Mouse (Mus musculus) liver, adult 2 months (tissue): ENCODE measurements at regions not wholly inside any gene's neighbourhood (a gene's known extent, or its start where the extent isn't known, plus 50 kb on each side); places are given as distances from the start of the nearest gene placed in this dataset.

Experiments used
- DNase-seq: peaks from one replicate; pipeline ENCODE4 v3.0.0-alpha.2; 2011; ENCODE audit warnings: low read depth, low spot score; ENCODE audit errors: extremely low read depth
- H3K27ac ChIP-seq: fragments of 200-500 bp; replicated peaks from 2 replicates; pipeline ENCODE4 v1.5.1; 2012; ENCODE audit warnings: low read depth, mild to moderate bottlenecking, control low read depth, inconsistent platforms, low read length; ENCODE audit not compliant: insufficient read depth
- H3K27me3 ChIP-seq: fragments of 200-500 bp; 2 replicates; pipeline ENCODE4 v1.6.1; 2012; ENCODE audit warnings: mild to moderate bottlenecking, moderate library complexity, low read length, inconsistent platforms; ENCODE audit not compliant: control insufficient read depth, insufficient read depth
- H3K36me3 ChIP-seq: fragments of 200-500 bp; 2 replicates; pipeline ENCODE4 v1.6.1; 2012; ENCODE audit warnings: low read length, inconsistent platforms; ENCODE audit not compliant: control insufficient read depth, insufficient read depth
- H3K4me1 ChIP-seq: fragments of 200-500 bp; 2 replicates; pipeline ENCODE4 v1.6.1; 2011; ENCODE audit warnings: low read length; ENCODE audit not compliant: control insufficient read depth, insufficient read depth
- H3K4me3 ChIP-seq: fragments of 200-500 bp; 2 replicates; pipeline ENCODE4 v1.5.1; 2011; ENCODE audit warnings: low read depth, mild to moderate bottlenecking, control low read depth, low read length, moderate library complexity; ENCODE audit not compliant: insufficient read depth
- H3K79me2 ChIP-seq: fragments of 200-500 bp; 2 replicates; pipeline ENCODE4 v1.6.1; 2012; ENCODE audit warnings: inconsistent platforms, mild to moderate bottlenecking, low read length, moderate library complexity; ENCODE audit not compliant: control insufficient read depth, insufficient read depth
- H3K9ac ChIP-seq: fragments of 200-500 bp; 2 replicates; pipeline ENCODE4 v1.6.1; 2012; ENCODE audit warnings: low read depth, mild to moderate bottlenecking, control low read depth, inconsistent platforms, low read length
- CTCF ChIP-seq: fragments of 200-500 bp; IDR thresholded peaks from 2 replicates; pipeline ENCODE4 v1.5.1; 2011; ENCODE audit warnings: low read depth, low read length, control low read depth
- POLR2A ChIP-seq: fragments of 200-500 bp; IDR thresholded peaks from 2 replicates; pipeline ENCODE4 v1.6.1; 2011; ENCODE audit warnings: low read length, control low read depth; ENCODE audit not compliant: insufficient read depth; ENCODE audit errors: extremely low read depth
- WGBS: fragments of 180-500 bp; shearing (Covaris S2); methylation state at CpG from one replicate; pipeline ENCODE4 v1.1.7; 2018; 5-methylcytosine and 5-hydroxymethylcytosine counted together

DNA sequence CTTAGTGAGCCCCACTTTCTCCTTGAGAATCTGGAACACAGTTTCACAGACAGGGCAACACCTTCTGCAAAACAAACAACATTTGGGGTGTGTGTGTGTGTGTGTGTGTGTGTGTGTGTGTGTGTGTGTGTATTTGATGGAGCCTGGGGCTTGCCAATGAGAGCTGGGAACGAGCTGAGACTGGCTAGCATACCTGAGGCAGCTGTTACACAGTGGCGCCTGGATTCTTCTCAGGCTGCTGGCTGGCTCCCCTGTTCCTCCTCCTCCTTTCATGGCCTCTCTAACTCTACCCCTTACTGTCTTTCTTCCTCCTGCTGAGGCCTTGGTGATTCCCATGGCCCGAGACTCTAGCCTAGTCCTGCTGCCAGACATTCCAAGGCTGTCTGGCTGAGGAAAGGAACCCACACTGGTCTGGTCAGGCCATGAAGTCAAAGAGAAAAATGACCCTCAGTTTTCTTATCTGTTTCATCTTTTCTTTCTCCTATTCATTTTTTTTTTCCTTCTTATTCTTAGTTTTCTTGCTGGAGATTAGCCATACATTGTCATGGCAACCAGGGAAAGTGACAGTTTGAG lies 79.6 kb upstream of the Sem1 start:
- no peak for DNase-seq
- TF ChIP-seq POLR2A (no peak), CTCF (no peak)
- Histone ChIP-seq H3K79me2 (no peaks in the 10 kb centered on the region), H3K27me3 (no peaks in the 10 kb centered on the region), H3K36me3 (no peaks in the 10 kb centered on the region), H3K4me1 (no peaks in the 10 kb centered on the region), H3K4me3 (no peak overlapping the region), H3K27ac (no peak overlapping the region), H3K9ac (no peak overlapping the region)
- 42% methylated on average over 3 of the region's 3 CpGs for WGBS

DNA sequence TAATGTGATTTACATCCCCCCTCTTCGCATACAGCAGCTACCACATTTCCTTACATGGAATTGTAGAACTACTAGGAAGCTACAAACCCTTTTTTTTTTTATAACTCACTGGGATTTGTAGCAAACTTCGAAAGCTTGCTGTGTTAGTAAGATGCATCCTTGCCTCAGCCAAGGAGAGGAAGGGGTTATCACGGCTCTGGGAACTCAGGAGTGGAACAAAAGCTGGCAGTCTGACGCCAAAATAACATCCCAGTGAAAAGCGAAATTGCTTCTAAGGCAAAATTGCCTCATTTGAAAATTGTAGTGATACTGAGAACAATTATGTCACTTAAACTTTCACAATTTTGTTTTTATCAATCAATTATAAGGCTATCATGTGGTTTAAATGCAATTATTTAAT lies 81.6 kb upstream of the Sem1 start:
- Histone ChIP-seq H3K27ac (no peak overlapping the region), H3K4me3 (no peak overlapping the region), H3K79me2 (no peaks in the 10 kb centered on the region), H3K36me3 (no peaks in the 10 kb centered on the region), H3K9ac (no peak overlapping the region), H3K4me1 (no peaks in the 10 kb centered on the region), H3K27me3 (no peaks in the 10 kb centered on the region)
- no peak for TF ChIP-seq CTCF
- no peak for TF ChIP-seq POLR2A
- DNase-seq, result no peak
- WGBS, result 73% methylated on average over 5 of the region's 5 CpGs

DNA sequence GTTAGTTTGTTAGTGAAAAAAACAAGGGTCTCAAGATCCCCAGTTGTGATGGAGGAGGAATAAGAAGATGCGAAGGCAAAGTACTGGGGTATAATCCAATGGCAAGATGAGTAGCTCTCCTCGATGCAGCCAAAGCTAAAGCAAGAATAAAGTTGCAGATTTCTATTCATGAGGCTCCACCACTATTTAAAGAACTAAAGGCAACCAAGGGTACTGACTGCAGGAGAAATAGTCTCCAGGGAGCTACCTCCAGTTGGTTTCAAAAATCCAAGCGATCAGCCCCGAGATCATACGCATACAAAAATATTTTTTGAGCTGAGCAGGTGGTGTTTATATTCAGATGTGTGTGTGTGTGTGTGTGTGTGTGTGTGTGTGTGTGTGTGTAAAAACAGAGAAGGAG lies 88.3 kb upstream of the Sem1 start:
- Histone ChIP-seq H3K9ac (no peak overlapping the region), H3K27ac (no peak overlapping the region), H3K4me1 (no peaks in the 10 kb centered on the region), H3K79me2 (no peaks in the 10 kb centered on the region), H3K36me3 (no peaks in the 10 kb centered on the region), H3K4me3 (no peak overlapping the region), H3K27me3 (no peaks in the 10 kb centered on the region)
- 91% methylated on average over 5 of the region's 5 CpGs for WGBS
- DNase-seq, result no peak
- TF ChIP-seq POLR2A (no peak), CTCF (no peak)

DNA sequence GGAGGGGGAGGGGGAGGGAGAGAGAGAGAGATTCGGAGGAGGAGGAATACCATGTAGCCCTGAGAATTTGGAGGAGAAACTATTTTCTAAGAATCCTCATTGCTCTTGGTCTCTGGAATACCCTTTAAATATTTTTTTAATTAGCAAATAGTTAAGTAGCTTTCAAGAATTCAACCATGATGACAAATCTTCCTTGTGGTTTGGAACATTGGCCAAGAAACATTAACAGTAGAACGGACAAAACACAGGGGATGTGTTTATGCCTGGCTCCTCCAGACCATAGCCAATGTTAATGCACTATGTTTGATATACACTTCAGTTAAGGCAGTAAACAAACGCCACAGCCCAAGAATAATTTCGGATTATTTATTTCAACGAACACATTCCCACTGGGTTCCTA lies 110.8 kb upstream of the Sem1 start:
- Histone ChIP-seq H3K27me3 (no peaks in the 10 kb centered on the region), H3K4me3 (no peak overlapping the region), H3K79me2 (no peaks in the 10 kb centered on the region), H3K27ac (no peak overlapping the region), H3K9ac (no peak overlapping the region), H3K36me3 (no peaks in the 10 kb centered on the region), H3K4me1 (no peaks in the 10 kb centered on the region)
- no peak for DNase-seq
- TF ChIP-seq POLR2A, result no peak
- no peak for TF ChIP-seq CTCF
- WGBS, result 86% methylated on average over 5 of the region's 5 CpGs

DNA sequence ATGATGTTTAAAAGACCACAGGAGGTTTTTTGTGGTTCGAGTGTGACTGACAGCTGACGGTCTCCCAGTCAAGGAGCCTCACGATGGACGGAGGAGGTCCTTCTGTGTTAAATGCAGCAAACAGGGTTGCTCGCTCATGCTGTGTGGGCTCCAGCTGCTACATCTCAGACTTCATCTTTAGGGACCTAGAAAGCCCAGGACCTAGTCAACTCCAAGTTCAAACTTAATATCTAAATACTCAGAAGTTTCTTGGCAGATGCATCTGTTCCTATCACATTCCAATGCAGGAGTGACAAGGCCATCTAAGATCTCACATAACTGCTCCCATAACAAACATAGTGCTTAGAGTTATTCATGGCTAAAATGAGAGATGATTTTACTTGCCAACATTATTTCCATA lies 111.7 kb upstream of the Sem1 start:
- TF ChIP-seq CTCF (no peak), POLR2A (no peak)

DNA sequence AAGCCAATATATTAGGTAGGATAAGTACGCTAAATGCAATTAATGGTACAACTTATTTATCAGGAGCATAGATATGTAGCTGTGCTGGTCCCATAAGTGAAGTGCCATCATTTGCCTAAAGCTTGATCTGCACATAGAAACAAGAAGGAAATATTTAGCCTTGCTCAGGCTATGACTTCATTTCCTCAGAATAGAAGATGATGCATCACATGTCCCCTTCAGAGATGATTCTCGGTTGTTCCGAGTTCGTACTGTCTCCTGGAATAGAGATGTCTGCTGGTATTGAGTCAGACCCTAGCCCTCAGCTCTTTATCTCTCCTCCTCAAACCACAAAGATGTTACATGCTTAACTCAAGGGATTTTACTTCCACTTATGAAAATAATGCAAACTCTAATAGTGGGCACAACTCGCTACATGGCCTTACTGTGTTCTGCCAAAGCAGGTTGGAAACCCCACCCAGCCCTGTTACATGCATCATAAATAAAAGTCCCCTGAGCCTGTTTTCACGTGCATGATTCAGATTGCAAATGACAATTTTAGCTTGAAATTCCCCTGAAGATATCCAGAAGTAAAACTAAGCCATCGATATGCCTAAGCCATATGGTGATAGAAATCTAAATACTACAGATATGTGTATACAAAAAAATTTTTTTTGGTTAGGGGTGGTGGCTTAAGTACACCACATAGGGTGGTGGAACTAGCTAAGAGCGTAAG lies 113.8 kb upstream of the Sem1 start:
- no peak overlapping the region for H3K27ac ChIP-seq
- H3K9ac ChIP-seq, result no peak overlapping the region
- 88% methylated on average over 8 of the region's 8 CpGs for WGBS
- H3K79me2 ChIP-seq, result no peaks in the 10 kb centered on the region
- TF ChIP-seq POLR2A (no peak), CTCF (no peak)
- no peak for DNase-seq
- no peaks in the 10 kb centered on the region for H3K4me1 ChIP-seq
- H3K4me3 ChIP-seq, result no peak overlapping the region
- no peaks in the 10 kb centered on the region for H3K36me3 ChIP-seq
- no peaks in the 10 kb centered on the region for H3K27me3 ChIP-seq

More for the DNA sequence above, 111.7 kb upstream of the Sem1 start:
- Histone ChIP-seq H3K79me2 (no peaks in the 10 kb centered on the region), H3K4me1 (no peaks in the 10 kb centered on the region), H3K4me3 (no peak overlapping the region), H3K27ac (no peak overlapping the region), H3K9ac (no peak overlapping the region), H3K27me3 (no peaks in the 10 kb centered on the region), H3K36me3 (no peaks in the 10 kb centered on the region)
- no peak for DNase-seq
- 78% methylated on average over 5 of the region's 5 CpGs for WGBS
